Mouse (Mus musculus) retina, adult 2 months (tissue): ENCODE data around the gene Hhat.

Experiments used
- DNase-seq: peaks from one replicate; pipeline ENCODE4 v3.0.0-alpha.2; 2012; ENCODE audit warnings: low read depth, low spot score

Hhat gene

DNA sequence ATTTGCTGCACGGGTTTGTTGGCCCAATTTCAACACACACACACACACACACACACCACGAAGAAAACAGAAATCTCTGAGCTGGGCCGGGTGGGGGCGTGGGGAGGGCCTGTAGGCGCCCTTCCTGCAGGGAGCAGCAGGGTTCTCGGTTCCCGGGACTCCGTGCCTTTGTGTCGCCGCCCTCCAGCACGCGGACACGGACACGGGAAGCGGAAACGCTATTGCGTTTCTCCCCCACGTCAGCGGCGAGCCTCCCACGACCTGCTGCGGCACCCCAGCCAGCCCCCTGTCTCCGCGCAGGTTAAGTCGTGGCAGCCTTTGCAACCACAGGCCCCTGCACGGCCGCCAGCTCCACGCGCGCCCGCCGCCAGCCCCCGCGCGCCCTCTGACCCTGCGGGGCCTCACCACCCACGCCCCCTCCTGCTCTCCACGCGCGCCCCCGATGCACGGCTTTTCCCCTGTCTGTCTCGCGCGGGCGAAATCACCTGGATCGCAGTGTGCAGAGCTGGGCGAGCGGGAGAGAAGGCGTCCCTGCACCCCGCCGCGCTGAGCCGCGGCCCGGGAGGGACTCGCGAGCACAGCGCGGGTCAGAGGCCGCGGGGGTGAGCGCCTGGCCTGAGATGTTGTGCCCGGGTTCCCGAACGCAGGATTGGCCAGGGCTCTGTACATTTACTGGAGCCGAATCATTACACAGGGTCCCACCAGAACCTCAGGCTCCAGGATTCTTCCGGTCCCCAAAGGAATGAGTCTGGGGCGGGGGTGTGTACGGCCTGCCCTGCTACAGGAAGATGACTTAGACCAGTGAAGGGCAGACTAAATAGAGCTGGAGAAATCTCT lies at the start of gene Hhat:
TSS of gene Hhat (minus strand) at position 729 of the 837 bp plus-strand sequence.
- DNase-seq: no peak

DNA sequence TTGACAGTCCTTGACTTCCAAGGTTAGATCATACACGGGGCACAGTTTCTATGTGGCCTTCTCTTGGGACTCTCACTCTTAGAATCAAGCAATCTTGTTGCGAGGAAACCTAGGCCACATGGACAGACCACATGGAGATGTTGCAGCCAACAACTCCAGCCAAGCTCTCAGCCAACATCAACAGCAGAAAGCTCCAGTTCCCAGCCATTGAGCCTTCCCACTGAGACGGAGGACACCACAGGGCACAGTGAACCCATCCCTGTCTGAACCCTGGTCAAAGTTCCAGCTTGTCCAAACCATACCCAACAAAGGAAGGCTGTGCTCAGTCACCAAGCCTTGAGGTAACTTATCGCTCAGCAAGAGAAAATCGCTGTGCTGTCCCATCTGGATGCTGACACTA lies 47.3 kb upstream of the Hhat start:
- DNase-seq: no peak

DNA sequence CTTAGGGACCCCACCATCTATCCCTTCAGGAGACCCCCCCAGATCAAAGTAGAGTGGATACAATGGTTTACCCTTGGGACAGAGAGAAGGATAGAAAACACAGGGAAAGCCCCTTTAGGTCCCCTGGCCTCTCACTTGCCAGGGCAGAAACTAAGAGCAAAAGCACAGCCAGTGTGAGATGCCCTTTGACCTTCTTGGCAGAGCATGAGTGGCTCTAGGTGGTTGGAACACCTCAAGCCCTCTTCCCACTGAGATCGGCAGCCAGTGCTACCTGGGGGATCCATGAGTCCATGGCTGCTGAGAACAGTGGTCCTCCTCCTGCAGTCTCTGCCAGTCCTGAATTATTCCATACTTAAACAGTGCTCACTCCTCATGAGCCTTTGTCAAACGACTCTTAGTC lies 44.8 kb upstream of the Hhat start:
- DNase-seq: no peak

DNA sequence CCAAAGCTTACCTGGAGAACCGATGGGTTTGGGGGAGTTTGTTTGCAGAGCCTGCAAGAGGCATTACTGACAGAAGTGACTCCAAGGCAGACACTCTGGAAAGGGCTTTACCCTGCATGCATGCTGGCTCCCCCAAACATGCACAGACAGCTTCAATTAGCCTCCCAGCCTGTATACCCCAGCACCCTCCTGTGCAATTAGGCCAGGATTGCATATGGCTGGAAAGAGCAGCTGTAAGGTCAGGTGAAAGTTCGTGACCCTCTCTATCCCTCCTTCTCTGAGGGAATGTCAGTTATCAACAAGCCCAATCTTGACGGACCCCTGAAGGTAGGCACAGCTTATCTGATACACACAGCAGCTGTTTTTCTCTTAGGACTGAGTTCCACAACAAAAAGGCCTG lies 43.7 kb upstream of the Hhat start:
- no peak for DNase-seq

DNA sequence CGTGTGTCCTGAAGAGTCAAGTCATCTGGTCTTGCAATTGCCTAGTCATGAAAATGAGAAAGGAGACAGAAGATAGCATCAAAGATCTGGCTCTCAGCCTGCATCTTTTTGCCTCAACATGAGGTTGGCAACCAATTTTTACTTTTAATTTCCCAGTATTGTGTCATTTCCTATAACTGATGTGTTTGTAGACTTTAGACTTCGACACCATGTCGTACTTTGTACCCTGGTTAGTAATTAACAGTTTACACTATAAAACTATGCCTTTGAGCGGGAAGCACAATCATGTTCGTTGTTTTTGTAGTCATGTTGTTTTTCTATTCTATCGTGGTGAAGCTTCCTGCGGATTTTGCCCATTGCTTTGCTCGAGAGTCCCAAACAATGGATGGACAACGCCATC lies 41.7 kb upstream of the Hhat start:
- DNase-seq: no peak

DNA sequence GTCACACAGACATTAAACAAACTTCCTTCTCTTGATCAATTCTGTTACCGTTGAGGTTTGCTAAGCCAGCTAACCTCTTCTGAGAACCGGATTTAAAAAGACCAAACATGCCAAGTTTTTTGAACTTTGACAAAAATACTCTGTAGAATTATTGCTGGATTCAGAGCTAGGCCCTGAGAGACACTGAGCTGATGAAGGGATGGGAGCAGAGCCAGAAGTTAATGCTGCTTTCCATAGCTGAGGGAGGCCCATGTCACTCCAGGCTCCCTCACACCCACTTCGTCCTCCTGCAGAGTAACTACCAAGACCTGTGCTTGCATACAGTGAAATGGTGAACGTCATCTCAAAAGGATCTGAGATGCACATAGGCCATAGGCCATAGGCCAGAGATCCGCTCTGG lies 41.3 kb upstream of the Hhat start:
- no peak for DNase-seq

DNA sequence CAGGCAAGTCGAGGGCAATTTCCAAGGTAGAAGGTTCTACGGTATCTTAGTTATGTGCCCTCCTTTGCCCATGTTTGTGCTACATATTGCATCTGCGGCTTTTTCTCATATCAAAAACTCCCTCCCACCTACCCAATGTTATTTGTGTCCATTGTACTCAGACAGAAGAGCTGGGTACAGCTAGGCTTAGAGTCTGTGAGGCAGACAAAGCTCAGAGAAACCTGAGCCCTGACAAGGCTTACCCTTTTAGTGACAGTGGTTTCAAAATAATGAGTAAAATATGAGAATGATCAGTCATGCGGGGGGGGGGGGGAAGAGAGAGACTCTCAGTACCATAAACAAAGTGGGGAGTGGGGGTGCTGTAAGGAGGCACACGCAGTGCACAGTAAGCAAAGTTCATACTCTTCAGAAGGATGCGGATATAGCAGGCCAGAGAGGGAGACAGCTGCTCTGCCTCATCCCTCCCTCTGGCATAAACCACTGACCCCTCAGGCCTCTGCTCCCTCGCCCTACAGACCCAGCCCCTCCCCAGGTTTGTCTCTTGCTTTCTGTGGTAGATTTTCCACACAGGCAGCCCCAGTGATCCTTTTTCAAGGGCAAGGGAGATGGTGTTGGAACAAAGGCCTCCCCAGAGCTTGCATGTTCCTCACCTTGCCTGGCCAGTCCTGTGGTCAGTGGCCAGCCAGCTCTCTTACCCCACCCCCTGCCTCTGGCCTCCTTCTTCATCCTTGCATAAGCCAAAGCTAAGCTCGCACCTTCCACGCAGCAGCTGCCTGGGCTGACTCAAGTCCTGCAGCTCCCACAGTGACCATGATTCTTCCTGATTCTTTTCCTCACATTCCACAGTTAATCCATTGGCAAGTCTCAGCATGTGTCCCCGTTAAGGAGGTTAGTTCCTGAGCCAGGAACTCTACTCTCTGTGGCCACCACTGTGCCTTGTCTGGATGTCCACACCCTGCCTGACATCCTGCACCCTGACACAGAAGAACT lies 35.4 kb upstream of the Hhat start:
- DNase-seq: no peak

DNA sequence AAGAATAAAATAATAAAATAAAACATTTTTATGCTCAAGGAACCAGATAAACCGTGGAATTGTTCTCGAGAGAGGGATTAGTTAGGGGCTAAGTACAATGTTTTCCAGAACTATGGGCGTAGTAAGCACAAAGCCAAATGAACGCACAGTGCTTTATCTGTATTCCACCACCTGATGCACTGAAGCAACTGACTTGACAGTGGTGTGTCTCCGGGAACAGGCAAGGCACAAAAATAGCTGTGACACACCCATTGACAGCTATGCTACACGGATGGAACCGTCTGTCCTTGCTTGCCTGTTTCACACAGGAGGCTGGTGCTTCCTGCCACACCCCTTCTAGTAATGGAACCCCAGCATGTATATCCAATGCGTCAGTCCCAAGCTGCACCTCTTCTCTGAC lies 29.3 kb upstream of the Hhat start:
- DNase-seq: no peak

DNA sequence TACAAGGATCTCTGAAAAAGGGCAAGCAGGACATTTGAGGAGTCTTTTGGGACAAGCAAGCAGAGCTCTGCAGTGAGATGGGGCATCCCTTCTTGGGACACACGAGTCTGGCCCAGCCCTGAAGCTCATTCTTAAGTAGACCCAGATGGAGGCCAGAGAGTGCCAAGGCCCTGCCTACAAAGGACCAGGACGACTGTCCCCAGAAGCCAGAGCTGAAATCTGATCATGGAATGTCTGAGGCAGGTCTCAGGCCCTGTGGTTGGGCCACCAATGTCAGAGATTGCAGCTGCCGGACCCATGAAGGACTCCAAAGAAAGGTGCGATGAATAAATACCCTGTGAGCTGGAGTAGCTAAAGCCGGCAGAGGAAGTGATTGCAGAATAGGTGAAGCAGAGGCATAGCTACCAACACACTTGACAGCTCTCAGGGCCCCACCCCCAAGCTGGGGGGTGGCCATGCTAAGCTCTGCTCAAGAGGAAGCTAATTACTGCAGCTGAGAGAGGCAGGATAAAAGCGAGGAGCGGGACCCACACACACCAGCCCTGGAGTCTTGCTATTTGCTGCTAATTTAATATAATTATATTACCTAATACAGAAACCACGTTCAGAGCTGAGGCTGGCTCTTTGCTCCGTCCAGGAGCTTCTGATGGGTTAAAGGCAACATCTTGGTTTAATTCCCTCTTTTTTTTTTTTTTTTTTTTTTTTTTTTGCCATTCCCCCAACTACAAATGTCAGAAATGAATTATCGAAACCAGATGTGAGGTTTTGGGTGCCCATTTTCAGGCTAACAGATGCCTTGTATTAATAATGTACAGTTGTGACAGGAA lies 28.4 kb upstream of the Hhat start:
- no peak for DNase-seq

DNA sequence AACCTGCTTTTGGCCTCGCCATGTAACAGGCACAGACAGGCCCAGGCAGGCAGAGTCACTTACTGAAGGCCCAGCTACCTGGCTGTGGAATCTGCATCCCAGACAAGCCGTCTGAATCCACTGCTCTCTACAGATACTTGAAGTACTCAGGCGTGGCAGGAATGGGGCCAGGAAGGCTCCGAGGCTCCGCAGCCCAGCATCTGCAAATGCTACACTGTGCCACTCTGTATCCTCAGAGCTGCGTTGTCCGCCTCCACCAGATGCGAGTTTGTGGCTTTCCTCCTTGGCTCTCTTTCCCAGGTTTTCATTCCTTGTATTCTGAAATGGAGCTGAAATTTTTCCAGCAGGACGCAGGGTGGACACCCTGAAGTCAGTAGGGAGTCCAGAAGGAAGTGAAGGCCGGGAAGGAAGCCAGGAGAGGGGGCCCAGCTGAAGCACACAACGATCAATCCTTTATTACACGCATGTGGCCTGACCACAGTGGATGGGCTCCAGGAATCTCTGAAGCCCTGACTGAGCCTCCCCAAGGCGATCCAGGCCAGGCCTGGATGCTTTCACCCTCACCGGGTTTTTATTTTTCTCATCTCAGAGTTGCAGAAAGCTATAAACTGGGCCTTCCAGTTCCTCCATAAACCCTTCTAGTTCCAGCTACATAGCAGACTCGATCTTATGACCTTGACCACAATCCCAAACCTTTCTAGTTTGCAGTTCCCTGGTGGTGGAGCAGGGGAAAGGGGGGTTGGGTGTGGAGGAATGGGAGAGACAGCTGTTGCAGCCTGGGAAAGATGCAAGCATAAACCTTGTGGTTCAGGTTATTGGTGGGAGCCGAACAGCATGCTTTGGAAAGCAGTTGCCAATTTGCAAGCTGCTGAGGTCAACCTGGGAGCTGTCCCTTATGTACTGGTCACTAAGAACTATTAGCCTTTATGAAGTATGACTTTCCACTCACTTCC lies 27.5 kb upstream of the Hhat start:
- no peak for DNase-seq

DNA sequence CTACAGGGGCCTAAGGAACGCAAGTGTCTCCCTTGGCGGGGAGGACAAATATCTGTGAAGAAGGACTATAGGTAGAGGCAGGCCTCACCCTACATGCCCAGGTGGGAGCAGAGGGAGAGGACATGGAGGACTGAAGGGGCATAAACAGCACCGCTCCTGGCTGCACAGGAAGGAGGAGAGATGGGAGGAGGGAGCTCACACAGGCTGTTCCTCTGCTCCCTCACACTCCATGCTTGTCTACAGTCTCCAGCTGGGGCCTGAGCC lies 25.9 kb upstream of the Hhat start:
- DNase-seq: no peak

DNA sequence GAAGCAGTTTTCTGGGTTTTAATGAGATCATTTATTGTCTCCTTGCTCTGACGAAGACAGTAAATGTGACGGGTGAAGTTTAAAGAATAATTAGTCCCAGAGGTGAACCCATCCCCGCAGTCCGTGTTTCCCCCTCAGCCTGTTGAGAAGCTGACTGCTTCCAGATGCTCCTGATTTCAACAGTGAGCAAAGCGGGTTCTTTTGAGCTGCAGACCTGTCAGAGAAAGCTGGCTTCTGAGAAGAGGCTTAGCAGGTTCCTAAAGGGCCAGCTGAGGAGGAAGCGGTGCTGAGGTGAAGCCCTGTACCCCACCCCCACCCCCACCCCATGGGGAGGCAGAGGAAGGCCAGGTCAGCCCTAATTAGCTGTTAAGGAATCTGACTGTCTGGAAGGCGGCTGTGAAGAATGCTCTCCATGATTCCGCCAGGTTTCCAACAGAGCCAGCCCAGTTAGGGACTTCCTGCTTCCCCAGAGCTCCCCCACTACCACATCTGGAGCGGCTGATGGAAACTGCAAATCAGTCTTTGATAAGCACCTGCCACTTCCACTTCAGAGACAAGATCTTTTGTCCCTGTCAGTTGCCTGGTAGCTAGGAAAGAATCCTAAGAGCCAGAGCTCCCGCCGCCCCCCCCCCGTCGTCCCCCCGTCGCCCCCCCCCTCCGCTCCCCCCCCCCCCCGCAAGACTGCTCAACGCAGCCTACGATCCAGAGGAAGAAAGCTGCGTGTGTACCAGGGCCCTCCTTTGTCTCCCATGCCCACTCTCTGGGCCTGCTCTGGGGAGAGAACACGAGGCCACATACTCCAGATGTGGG lies 25.4 kb upstream of the Hhat start:
- no peak for DNase-seq

DNA sequence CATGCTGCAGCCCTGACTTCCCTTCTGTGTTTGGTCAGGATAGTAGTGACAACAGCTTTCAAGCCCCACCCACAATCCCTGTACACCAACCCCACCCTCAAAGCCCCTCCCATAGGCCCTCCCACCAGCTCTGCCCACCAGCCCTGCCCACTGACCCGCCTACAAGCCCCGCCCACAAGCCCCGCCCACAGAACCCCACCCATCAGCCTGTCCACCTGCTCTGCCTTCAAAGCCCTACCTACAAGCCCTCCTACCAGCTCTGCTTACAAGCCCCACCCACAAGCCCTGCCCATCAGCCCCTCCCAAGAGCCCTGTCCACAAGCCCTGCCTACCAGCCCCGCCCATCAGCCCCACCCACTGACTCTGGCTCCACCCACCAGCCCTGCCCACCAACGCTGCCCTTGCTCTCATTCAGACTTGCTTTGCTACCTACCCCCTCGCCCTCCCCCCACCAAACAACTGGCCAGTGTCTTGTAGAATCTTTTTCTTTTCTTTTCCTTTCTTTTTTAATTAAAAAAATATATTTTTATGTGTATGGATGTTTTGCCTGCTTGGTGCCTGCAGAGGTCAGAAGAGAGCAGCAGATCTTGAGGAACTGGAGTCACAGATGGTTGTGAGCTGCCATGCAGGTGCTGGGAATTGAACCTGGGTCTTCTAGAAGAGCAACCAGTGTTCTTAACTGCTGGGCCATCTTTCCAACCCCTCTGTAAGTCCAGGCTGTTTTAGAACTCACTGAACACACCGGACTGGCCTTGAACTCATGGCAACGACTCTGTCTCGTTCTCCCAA lies 24.1 kb upstream of the Hhat start:
- DNase-seq: no peak

DNA sequence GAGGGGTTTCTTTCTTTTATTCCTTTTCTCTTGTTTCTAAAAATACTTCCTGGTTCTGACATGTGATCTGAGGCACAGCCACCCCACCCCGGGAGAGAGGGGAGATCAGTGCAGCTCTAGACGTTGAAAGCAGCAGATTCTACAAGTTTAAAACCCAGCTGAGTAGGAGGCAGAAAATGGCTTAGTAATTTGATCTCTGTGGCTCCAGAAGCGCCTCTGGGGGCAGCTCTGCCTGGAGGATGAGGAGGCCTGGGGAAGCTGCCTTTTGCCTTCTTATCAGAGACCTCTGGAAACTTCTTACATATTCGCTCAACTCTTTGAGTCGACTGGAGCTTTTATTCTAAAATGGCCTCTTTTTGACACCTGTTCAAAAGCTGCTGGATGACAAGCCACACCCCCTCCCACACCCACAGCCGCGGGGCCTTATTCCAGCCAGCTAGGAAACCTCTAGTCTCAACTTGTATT lies 20.9 kb upstream of the Hhat start:
- DNase-seq: no peak

DNA sequence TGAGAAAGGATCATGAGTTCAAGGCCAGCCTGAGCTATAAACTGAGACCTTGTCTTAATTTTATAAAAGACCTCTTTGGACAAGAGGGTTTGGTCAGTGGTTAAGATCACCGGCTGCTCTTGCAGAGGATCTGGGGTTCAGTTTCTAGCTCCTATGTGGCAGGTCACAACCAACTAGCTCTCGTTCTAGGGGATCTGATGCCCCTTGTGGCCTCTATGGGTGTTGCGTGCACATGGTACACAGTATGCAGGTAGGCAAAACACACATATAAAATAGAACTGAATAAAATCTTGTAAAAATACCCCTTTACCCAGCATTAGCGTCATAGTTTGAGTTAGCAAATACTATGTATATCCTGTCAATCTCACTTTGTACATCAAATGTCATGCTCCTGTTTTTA lies 19.4 kb upstream of the Hhat start:
- no peak for DNase-seq

DNA sequence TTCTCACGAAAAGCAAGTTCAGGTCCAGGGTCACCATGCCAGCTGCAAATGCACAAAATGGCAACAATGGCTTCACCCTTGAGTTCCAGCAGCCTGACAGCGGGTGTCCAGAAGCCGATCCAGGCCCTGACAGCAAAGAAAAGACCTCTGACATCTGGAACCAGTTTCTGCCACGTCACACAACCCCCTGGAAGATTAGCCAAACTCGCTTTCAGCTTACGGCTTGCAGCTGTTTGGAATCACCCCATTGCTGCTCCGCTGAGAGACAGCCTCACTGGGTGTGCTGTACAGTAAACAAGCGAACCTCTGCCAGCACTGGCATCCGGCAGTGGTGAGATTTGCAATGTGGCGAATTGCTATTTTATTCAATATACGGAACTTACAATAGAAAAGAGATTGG lies 18.8 kb upstream of the Hhat start:
- DNase-seq: no peak

DNA sequence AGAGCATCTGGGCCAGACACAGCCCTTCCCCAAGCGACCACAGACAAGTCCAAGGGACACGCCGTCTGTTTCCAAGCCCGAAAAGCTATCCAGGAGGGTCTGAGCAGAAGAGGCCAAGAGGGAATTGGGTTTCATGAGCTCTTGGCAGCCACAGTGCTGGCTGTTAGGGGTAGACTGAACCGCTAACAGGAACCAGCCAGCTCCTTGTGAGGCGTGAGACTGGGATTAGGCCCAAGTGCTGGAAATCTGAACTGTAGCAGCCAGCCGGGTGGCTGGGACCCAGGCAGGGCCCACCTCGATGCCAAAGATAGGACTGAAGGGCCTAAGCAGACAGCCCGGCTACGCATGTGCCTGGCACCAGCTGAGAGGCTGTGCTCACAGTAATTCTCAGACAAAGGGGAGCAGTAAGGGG lies 18.1 kb upstream of the Hhat start:
- DNase-seq: no peak

DNA sequence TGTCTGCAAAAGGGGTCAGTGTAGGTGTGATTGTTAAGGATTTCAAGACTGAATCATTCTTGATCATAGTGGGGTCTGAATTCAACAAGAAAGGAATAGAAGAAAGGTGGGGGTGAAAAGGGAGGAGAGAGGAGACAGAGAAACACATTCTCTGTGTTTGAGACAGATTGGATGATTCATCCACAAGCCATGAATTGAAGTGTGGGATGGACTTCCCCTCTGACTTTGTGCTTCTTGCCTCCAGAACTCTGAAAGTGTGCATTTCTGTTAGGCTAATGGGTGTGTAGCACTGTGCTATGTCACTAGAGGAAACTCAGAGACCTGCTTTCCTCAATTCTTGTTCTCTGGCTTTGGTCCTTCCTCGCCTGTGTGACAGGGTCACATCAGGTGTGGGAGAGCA lies 15.2 kb upstream of the Hhat start:
- DNase-seq: no peak
